Mouse (Mus musculus) kidney, embryonic 16.5 days (tissue): ENCODE data around the gene Ngfr. TPM values are rescaled to one million over a fixed set of nuclear protein-coding genes. Genes with fewer than 3 reads are reported as not detected.
A peak's percentile ranks its signal among the peaks of the same experiment; 100 is the strongest.

Experiments used
- ATAC-seq: fragments of 200-750 bp; cut with Nextera tagmentation; 2 replicates; pipeline ENCODE4 v1.8.0; 2017; ENCODE audit warnings: moderate TSS enrichment; ENCODE audit not compliant: low FRiP score, low TSS enrichment
- H3K27ac ChIP-seq: fragments of 300-500 bp; sonication (generic); 2 replicates; pipeline ENCODE4 v1.5.1; 2014; ENCODE audit warnings: low read length
- H3K27me3 ChIP-seq: fragments of 300-500 bp; sonication (generic); 2 replicates; pipeline ENCODE4 v1.6.1; 2014; ENCODE audit warnings: low read length, control low read depth, mixed read lengths; ENCODE audit not compliant: insufficient read depth
- H3K36me3 ChIP-seq: fragments of 300-500 bp; sonication (generic); 2 replicates; pipeline ENCODE4 v1.6.1; 2014; ENCODE audit warnings: low read length, control low read depth, mixed read lengths; ENCODE audit not compliant: insufficient read depth
- H3K4me1 ChIP-seq: fragments of 300-500 bp; sonication (generic); 2 replicates; pipeline ENCODE4 v1.6.1; 2014; ENCODE audit warnings: low read length, control low read depth, mixed read lengths; ENCODE audit not compliant: insufficient read depth
- H3K4me2 ChIP-seq: fragments of 300-500 bp; sonication (generic); replicated peaks from 2 replicates; pipeline ENCODE4 v1.6.1; 2014; ENCODE audit warnings: low read depth, low read length
- H3K4me3 ChIP-seq: fragments of 300-500 bp; sonication (generic); 2 replicates; pipeline ENCODE4 v1.5.1; 2014; ENCODE audit warnings: mild to moderate bottlenecking, low read length
- H3K9ac ChIP-seq: fragments of 300-500 bp; sonication (generic); replicated peaks from 2 replicates; pipeline ENCODE4 v1.6.1; 2014; ENCODE audit warnings: low read length
- H3K9me3 ChIP-seq: fragments of 300-500 bp; sonication (generic); 2 replicates; pipeline ENCODE4 v1.6.1; 2016; ENCODE audit warnings: low read length, control low read depth
- WGBS: fragments of 180-500 bp; shearing (Covaris S2); extraction: QIAGEN DNeasy Blood & Tissue Kit; methylation state at CpG from one replicate; pipeline ENCODE4 v1.1.7; 2014; 5-methylcytosine and 5-hydroxymethylcytosine counted together
- polyA plus RNA-seq: library from polyadenylated mRNA; unstranded; fragments of >200 nt; fragmentation: Nextera tagmentation; extraction: Ambion mirVana; gene quantifications from 2 replicates; pipeline ENCODE4 v1.2.1, GENCODE M21; 2015

Ngfr gene
- polyA plus RNA-seq, 1 experiment from 2014 or later, result 29.9 TPM

- peaks cover 4% of the 10 kb centered on the region; the same call in 1 of the 2 replicates for H3K27me3 ChIP-seq
- H3K27ac ChIP-seq, result peak overlapping the region; percentile 84
- H3K36me3 ChIP-seq, result no peaks in the 10 kb centered on the region
- WGBS, result 36% methylated on average over 11 of the region's 11 CpGs
- ATAC-seq, result no peak
- H3K4me2 ChIP-seq, result peak overlapping the region; percentile 12; the same call in 1 of the 2 replicates
- peak overlapping the region; percentile 32 for H3K9ac ChIP-seq
- no peaks in the 10 kb centered on the region for H3K9me3 ChIP-seq
- peaks cover 49% of the 10 kb centered on the region for H3K4me1 ChIP-seq
- no peak overlapping the region for H3K4me3 ChIP-seq
Measured at GRCm38 (mm10) chr11:95596704-95597103, 9.2 kb upstream of the Ngfr start.

GRCm38 (mm10) chr11:95596150-95596515 is 8.6 kb upstream of the Ngfr start:
- H3K4me1 ChIP-seq, result peaks cover 49% of the 10 kb centered on the region
- H3K4me3 ChIP-seq, result no peak overlapping the region
- peak overlapping the region; percentile 84 for H3K27ac ChIP-seq
- no peaks in the 10 kb centered on the region for H3K36me3 ChIP-seq
- H3K9ac ChIP-seq, result peak overlapping the region; percentile 32; the same call in 1 of the 2 replicates
- peak overlapping the region; percentile 7; the same call in 1 of the 2 replicates for H3K4me2 ChIP-seq
- peaks cover 4% of the 10 kb centered on the region; the same call in 1 of the 2 replicates for H3K27me3 ChIP-seq
- WGBS, result 39% methylated on average over 5 of the region's 5 CpGs
- no peaks in the 10 kb centered on the region for H3K9me3 ChIP-seq
- ATAC-seq, result peak; percentile 71

- 25% methylated on average over 10 of the region's 10 CpGs for WGBS
- Histone ChIP-seq H3K4me1 (peaks cover 49% of the 10 kb centered on the region), H3K4me3 (no peak overlapping the region), H3K9ac (peak overlapping the region; percentile 32; the same call in 1 of the 2 replicates), H3K27ac (peak overlapping the region; percentile 84), H3K36me3 (no peaks in the 10 kb centered on the region), H3K9me3 (no peaks in the 10 kb centered on the region), H3K27me3 (peaks cover 4% of the 10 kb centered on the region; the same call in 1 of the 2 replicates), H3K4me2 (0 out of 2 replicates have a peak overlapping the region, but pooled peaks have one; percentile 7)
- ATAC-seq, result peak; percentile 87
Measured at GRCm38 (mm10) chr11:95595438-95596149, 8.1 kb upstream of the Ngfr start.

GRCm38 (mm10) chr11:95594686-95595212 is 7.2 kb upstream of the Ngfr start:
- H3K9me3 ChIP-seq, result no peaks in the 10 kb centered on the region
- H3K27me3 ChIP-seq, result peaks cover 4% of the 10 kb centered on the region; the same call in 1 of the 2 replicates
- 0 out of 2 replicates have a peak overlapping the region, but pooled peaks have one; percentile 16 for H3K4me2 ChIP-seq
- no peaks in the 10 kb centered on the region for H3K36me3 ChIP-seq
- H3K9ac ChIP-seq, result no peak overlapping the region
- H3K27ac ChIP-seq, result no peak overlapping the region; the same call in 1 of the 2 replicates
- no peak overlapping the region for H3K4me3 ChIP-seq
- WGBS, result 13% methylated on average over 13 of the region's 13 CpGs
- peaks cover 49% of the 10 kb centered on the region for H3K4me1 ChIP-seq
- peak; percentile 11; the same call in 1 of the 2 replicates for ATAC-seq

- H3K4me2 ChIP-seq, result no peak overlapping the region
- H3K9me3 ChIP-seq, result no peaks in the 10 kb centered on the region
- no peak overlapping the region for H3K27ac ChIP-seq
- WGBS, result 83% methylated on average over 5 of the region's 5 CpGs
- H3K9ac ChIP-seq, result no peak overlapping the region
- H3K36me3 ChIP-seq, result no peaks in the 10 kb centered on the region
- peaks cover 46% of the 10 kb centered on the region for H3K4me1 ChIP-seq
- no peak overlapping the region for H3K4me3 ChIP-seq
- H3K27me3 ChIP-seq, result peaks cover under 1% of the 10 kb centered on the region; the same call in 1 of the 2 replicates
- no peak for ATAC-seq
Measured at GRCm38 (mm10) chr11:95593501-95593900, 6.0 kb upstream of the Ngfr start.

- no peak overlapping the region for H3K4me2 ChIP-seq
- WGBS, result 80% methylated on average over 1 of the region's 1 CpGs
- no peaks in the 10 kb centered on the region for H3K36me3 ChIP-seq
- no peaks in the 10 kb centered on the region for H3K9me3 ChIP-seq
- no peak overlapping the region for H3K9ac ChIP-seq
- peaks cover 5% of the 10 kb centered on the region; the same call in 1 of the 2 replicates for H3K27me3 ChIP-seq
- ATAC-seq, result no peak
- H3K4me3 ChIP-seq, result no peak overlapping the region
- H3K27ac ChIP-seq, result no peak overlapping the region
- peaks cover 38% of the 10 kb centered on the region for H3K4me1 ChIP-seq
Measured at GRCm38 (mm10) chr11:95592691-95593090, 5.2 kb upstream of the Ngfr start.

GRCm38 (mm10) chr11:95589195-95589594 is 1.7 kb upstream of the Ngfr start:
- ATAC-seq, result no peak
- Histone ChIP-seq H3K9me3 (no peaks in the 10 kb centered on the region), H3K4me2 (no peak overlapping the region), H3K4me1 (peaks cover 37% of the 10 kb centered on the region), H3K36me3 (no peaks in the 10 kb centered on the region), H3K4me3 (no peak overlapping the region), H3K9ac (no peak overlapping the region), H3K27me3 (peaks cover 27% of the 10 kb centered on the region; the same call in 1 of the 2 replicates), H3K27ac (no peak overlapping the region)
- WGBS, result 33% methylated on average over 5 of the region's 5 CpGs

GRCm38 (mm10) chr11:95586751-95587422 is 648 bp downstream of the Ngfr start:
- Histone ChIP-seq H3K36me3 (no peaks in the 10 kb centered on the region), H3K4me2 (peak overlapping the region; percentile 84), H3K4me1 (peaks cover 39% of the 10 kb centered on the region), H3K27ac (no peak overlapping the region), H3K4me3 (peak overlapping the region; percentile 51), H3K27me3 (peaks cover 45% of the 10 kb centered on the region), H3K9ac (peak overlapping the region; percentile 64), H3K9me3 (no peaks in the 10 kb centered on the region)
- WGBS, result under 1% methylated on average over 27 of the region's 27 CpGs
- ATAC-seq, result peak; percentile 7; the same call in 1 of the 2 replicates

GRCm38 (mm10) chr11:95586184-95586583 is 1.4 kb downstream of the Ngfr start:
- no peak overlapping the region for H3K27ac ChIP-seq
- peaks cover 52% of the 10 kb centered on the region for H3K27me3 ChIP-seq
- ATAC-seq, result peak; percentile 28; the same call in 1 of the 2 replicates
- no peaks in the 10 kb centered on the region for H3K36me3 ChIP-seq
- peak overlapping the region; percentile 51 for H3K4me3 ChIP-seq
- peaks cover 39% of the 10 kb centered on the region for H3K4me1 ChIP-seq
- H3K9ac ChIP-seq, result peak overlapping the region; percentile 64
- 0% methylated on average over 25 of the region's 25 CpGs for WGBS
- peak overlapping the region; percentile 84 for H3K4me2 ChIP-seq
- no peaks in the 10 kb centered on the region for H3K9me3 ChIP-seq
